ENCODE assay signal across 28 mouse cellular contexts in the genomic region with DNA sequence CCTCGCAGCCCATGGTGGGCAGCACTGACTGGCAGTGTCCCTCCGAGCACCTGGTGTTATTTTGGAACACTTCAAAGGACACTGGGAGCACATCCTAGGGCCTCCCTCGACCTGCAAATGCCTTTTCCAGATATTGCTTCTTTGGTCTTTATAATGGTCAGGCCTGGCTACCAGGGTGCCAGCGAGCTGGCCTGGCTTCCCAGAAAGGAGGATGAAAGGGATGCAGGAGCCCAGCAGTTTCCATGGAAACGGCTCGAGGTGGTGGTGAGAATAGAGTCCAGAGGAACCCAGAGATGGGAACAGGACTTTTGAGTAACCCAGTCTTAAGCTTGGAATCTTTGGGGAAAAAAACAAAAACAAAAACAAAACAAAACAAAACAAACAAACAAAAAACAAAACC. TPM values are rescaled to one million over a fixed set of nuclear protein-coding genes. Genes with fewer than 3 reads are reported as not detected.
A peak's percentile ranks its signal among the peaks of the same experiment; 100 is the strongest.
DNase-seq lines count a peak whose midpoint lies in the region; ATAC-seq and TF ChIP-seq lines count a peak whose summit lies in the region.
"Had no signal": no experiment of that assay in that cellular context is flagged by ENCODE, and none has a peak within 500 bp of the region (broad histone marks: within the 10 kb centered on the region; RNA-seq: fewer than 3 reads in every experiment).

No protein-coding gene starts in this region.

- H3K27ac ChIP-seq in hindbrain, postnatal 0 days, result no peak overlapping the region; the same call in 1 of the 2 replicates
- no peak overlapping the region for H3K27ac ChIP-seq in hindbrain, embryonic 12.5 days
- H3K27ac ChIP-seq: forebrain, embryonic 15.5 days; heart, adult 2 months; hindbrain, embryonic 14.5 days; liver, embryonic 15.5 days had no signal

- peaks cover 1% of the 10 kb centered on the region for H3K4me1 ChIP-seq in hindbrain, postnatal 0 days (ENCODE audit: insufficient read depth, low read length)
- peaks cover 4% of the 10 kb centered on the region for H3K4me1 ChIP-seq in hindbrain, embryonic 12.5 days
- H3K4me1 ChIP-seq: liver, embryonic 15.5 days had no signal

- H3K4me3 ChIP-seq in hindbrain, postnatal 0 days (ENCODE audit: low read length), result no peak overlapping the region
- no peak overlapping the region for H3K4me3 ChIP-seq in hindbrain, embryonic 12.5 days
- H3K4me3 ChIP-seq: forebrain, embryonic 15.5 days; heart, adult 2 months; heart, embryonic 12.5 days; liver, embryonic 15.5 days had no signal

- WGBS in hindbrain, postnatal 0 days, result 39% methylated on average over 6 of the region's 6 CpGs
- WGBS in hindbrain, embryonic 12.5 days, result 50% methylated on average over 6 of the region's 6 CpGs

- no peak overlapping the region for H3K9ac ChIP-seq in hindbrain, postnatal 0 days (replicated peaks; ENCODE audit: low read length)
- no peak overlapping the region for H3K9ac ChIP-seq in hindbrain, embryonic 12.5 days
- H3K9ac ChIP-seq: forebrain, embryonic 15.5 days; heart, embryonic 12.5 days; hindbrain, embryonic 14.5 days; liver, embryonic 15.5 days; lung, embryonic 14.5 days had no signal

- peak; percentile 48 for DNase-seq in cerebellum, adult 9-10 months
- DNase-seq in cerebellum, adult 11 months, result no peak
- DNase-seq in hindbrain, postnatal 0 days (ENCODE audit: low spot score), result peak; percentile 55
- DNase-seq in brain, adult 2 months (ENCODE audit: low read depth, low spot score), result peak; percentile 73
- peak; percentile 58 to 70 for DNase-seq in cerebellum, postnatal 25 days
- DNase-seq in spleen, postnatal 4 days (ENCODE audit: low spot score in 2 of 2), result no peak
- DNase-seq: adrenal gland, postnatal 14 days; heart, adult 2 months; heart, postnatal 4 days; kidney, adult 11 months; kidney, postnatal 25 days; liver; lung, embryonic 14.5 days; lung, postnatal 14 days; right cerebral cortex, postnatal 4 days; thymus, adult 2 months; thymus, postnatal 36 days had no signal

- ATAC-seq in hindbrain, postnatal 0 days, result no peak
- ATAC-seq in hindbrain, embryonic 12.5 days (ENCODE audit: low FRiP score), result no peak
- ATAC-seq: CD4-positive, CD25-positive, alpha-beta regulatory T cell, adult 4 months; forebrain, embryonic 15.5 days; inflammation-experienced regulatory T-cells, adult 6 months had no signal

- no peak for TF ChIP-seq CTCF in hindbrain, postnatal 0 days (IDR thresholded peaks at IDR 0.05; ENCODE audit: low read depth)

- no peaks in the 10 kb centered on the region for H3K36me3 ChIP-seq in hindbrain, postnatal 0 days (ENCODE audit: insufficient read depth, low read length)
- H3K36me3 ChIP-seq in hindbrain, embryonic 12.5 days, result no peaks in the 10 kb centered on the region
- H3K36me3 ChIP-seq: forebrain, embryonic 15.5 days; heart, embryonic 12.5 days; liver, embryonic 15.5 days had no signal

- H3K27me3 ChIP-seq in hindbrain, postnatal 0 days (ENCODE audit: insufficient read depth, low read length), result no peaks in the 10 kb centered on the region
- peaks cover 27% of the 10 kb centered on the region for H3K27me3 ChIP-seq in hindbrain, embryonic 12.5 days

- no peak overlapping the region for H3K4me2 ChIP-seq in hindbrain, postnatal 0 days (ENCODE audit: low read depth, low read length)
- no peak overlapping the region for H3K4me2 ChIP-seq in hindbrain, embryonic 12.5 days (replicated peaks)
- H3K4me2 ChIP-seq: forebrain, embryonic 15.5 days; heart, embryonic 12.5 days; hindbrain, embryonic 14.5 days; liver, embryonic 15.5 days; lung, embryonic 14.5 days had no signal

- no peaks in the 10 kb centered on the region for H3K9me3 ChIP-seq in hindbrain, postnatal 0 days (ENCODE audit: low read length)
- H3K9me3 ChIP-seq in hindbrain, embryonic 12.5 days (replicated peaks), result no peaks in the 10 kb centered on the region
- H3K9me3 ChIP-seq: forebrain, embryonic 15.5 days; heart, embryonic 12.5 days; liver, embryonic 15.5 days had no signal

RNA-seq across cellular contexts. Expression of gene Calb2, which starts 4.2 kb away (rescaled TPM):
- 50.8 and 66.2 TPM in 2 replicates for total RNA-seq in hindbrain, postnatal 0 days (2014; rRNA removed)
- 166 and 168 TPM in 2 replicates for polyA plus RNA-seq in hindbrain, postnatal 0 days (2015; fragmentation: Nextera tagmentation; extraction: Ambion mirVana)
- polyA plus RNA-seq in hindbrain, embryonic 12.5 days (2016; fragmentation: Nextera tagmentation; extraction: Ambion mirVana), result 23.9 and 28.8 TPM in 2 replicates
- total RNA-seq: gastrocnemius, adult 8-10 months; heart, adult 2 months; neutrophil, adult 5-6 weeks had no signal
- polyA plus RNA-seq: CD4-positive, CD25-positive, alpha-beta regulatory T cell, adult 4 months; heart, adult 2 months; inflammation-experienced regulatory T-cells, adult 6 months; kidney, embryonic 14.5 days; liver, embryonic 15.5 days; spleen, adult 2 months had no signal

RNA-seq across cellular contexts. Expression of gene Cmtr2, which starts 43.3 kb away (rescaled TPM):
- 13.9 and 15.0 TPM in 2 replicates for total RNA-seq in hindbrain, postnatal 0 days (2014; rRNA removed)
- 5.6 and 6.2 TPM in 2 replicates for polyA plus RNA-seq in hindbrain, postnatal 0 days (2015; fragmentation: Nextera tagmentation; extraction: Ambion mirVana)
- 10.5 and 11.3 TPM in 2 replicates for polyA plus RNA-seq in hindbrain, embryonic 12.5 days (2016; fragmentation: Nextera tagmentation; extraction: Ambion mirVana)

Comparison
In these comparisons a context has a peak if more than half of its experiments do, and no peak if none do; other contexts are left out.
1. DNase-seq: peak in cerebellum, adult 9-10 months (single experiment), hindbrain, postnatal 0 days (single experiment), brain, adult 2 months (single experiment) and cerebellum, postnatal 25 days (2 of 2); none in cerebellum, adult 11 months (single experiment) and spleen, postnatal 4 days (0 of 2).